Mouse (Mus musculus) fibroblast of lung, adult 2 months (primary cell): ENCODE measurements around the gene Capzb.

Experiments
- DNase-seq: peaks from one replicate; pipeline ENCODE4 v3.0.0-alpha.2; 2011; ENCODE audit warnings: low read depth

Gene Capzb

GRCm38 (mm10) chr4:139209130-139209840, 16.6 kb downstream of the Capzb start:
- DNase-seq = no peak

GRCm38 (mm10) chr4:139211975-139212831, 19.5 kb downstream of the Capzb start:
- DNase-seq = no peak

GRCm38 (mm10) chr4:139213086-139213485, 20.4 kb downstream of the Capzb start:
- no peak for DNase-seq

DNA sequence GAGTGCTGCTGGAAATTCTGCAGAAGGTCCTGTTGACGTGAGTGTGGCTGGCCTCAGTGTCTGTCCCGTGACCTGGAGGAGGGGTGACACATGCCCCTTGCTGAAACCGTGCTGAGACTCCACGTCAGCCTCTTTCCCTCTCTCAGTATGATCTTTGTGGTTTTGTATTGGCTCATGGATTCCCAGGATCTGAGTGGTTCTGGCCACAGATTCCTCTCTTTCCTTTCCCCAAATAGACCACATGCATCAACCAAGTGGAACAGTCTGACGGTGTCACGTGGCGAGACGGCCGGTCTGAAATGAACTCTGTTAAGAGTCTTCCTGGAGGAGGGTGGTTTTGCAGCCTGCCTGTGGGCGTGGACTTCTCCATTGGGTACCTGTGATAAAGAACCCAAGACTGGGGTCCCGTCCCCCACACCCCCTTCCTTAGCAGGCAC, 21.3 kb downstream of the Capzb start:
- peak; percentile 99 for DNase-seq

GRCm38 (mm10) chr4:139216566-139216965, 23.9 kb downstream of the Capzb start:
- peak; percentile 96 for DNase-seq

DNA sequence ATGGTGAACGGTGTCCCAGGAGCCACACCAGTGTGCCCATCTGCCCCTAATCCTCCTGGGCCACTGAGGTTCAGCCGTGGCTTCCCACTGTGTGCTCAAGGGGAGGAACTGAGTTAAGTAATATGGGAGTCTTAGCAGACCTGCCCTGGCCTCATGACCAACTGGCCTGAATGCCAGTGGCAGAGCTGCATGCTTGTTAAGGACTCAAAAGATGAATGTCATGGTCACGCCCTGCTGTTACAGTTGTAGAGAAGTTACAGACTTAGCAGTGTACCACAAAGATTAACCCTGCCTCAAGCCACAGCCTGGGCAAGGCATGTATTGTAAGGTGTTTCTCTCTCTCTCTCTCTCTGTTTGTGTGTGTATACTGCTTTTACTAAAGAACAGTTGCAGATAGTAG, 25.8 kb downstream of the Capzb start:
- no peak for DNase-seq

DNA sequence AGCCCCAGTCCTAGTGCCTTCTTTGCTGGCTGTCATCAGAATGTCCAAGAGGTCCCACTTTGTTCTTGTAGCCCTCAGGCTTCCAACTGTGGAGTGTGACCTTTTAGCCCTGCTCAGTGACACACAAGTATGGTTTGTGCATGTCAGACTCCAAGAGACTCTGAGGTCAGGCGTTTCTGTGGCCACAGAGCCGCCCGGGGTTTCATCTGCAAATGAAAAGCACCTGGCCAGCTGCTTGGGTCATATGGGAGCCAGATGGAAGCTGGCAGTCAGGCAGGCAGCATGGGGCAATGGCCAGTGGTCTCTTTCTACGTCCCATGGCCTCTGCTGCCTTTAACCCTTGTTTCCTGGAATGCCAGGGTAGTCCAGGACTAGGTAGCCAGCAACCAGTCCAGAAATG, 27.0 kb downstream of the Capzb start:
- DNase-seq = no peak

GRCm38 (mm10) chr4:139220978-139221377, 28.3 kb downstream of the Capzb start:
- no peak for DNase-seq

- no peak for DNase-seq
Observed at GRCm38 (mm10) chr4:139221837-139222236, 29.1 kb downstream of the Capzb start.

GRCm38 (mm10) chr4:139225115-139225514, 32.4 kb downstream of the Capzb start:
- DNase-seq = no peak

- no peak for DNase-seq
Observed at GRCm38 (mm10) chr4:139225944-139226343, 33.2 kb downstream of the Capzb start.

DNA sequence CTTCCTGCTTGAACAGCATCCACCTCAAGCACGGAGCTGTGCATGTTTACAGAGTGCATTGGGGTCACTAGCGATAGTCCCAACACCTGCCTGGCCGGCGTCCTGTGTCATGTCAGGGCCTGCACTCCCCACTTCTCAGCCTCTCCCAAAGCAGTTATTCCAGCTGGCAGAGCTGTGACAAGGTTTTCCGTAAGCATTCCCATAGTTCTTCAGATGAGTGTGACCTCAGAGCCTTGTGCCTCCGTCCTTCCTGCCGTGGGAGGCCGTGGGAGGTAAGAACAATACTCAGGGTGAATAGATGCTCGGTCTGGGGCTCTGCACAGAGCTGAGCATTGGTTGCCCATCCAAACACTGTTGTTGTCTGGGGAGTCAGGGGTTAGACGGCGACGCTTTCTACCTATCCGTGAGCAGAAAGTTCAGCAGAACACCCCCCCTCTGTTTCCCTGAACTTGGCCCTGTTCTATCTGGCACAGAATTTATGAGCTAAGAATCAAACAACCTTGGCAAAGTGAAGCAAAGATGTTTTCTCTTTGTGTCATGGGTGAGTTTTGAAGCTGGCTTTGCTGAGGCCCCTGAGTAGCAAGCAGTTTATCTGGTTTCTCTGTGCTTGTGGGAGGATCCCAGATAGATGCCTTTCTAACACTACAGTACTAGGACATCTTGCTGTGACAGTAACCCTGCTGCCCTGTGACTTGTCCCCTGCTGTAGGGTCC, 34.0 kb downstream of the Capzb start:
- DNase-seq = peak; percentile 84

- no peak for DNase-seq
Observed at GRCm38 (mm10) chr4:139227923-139228322, 35.2 kb downstream of the Capzb start.

DNA sequence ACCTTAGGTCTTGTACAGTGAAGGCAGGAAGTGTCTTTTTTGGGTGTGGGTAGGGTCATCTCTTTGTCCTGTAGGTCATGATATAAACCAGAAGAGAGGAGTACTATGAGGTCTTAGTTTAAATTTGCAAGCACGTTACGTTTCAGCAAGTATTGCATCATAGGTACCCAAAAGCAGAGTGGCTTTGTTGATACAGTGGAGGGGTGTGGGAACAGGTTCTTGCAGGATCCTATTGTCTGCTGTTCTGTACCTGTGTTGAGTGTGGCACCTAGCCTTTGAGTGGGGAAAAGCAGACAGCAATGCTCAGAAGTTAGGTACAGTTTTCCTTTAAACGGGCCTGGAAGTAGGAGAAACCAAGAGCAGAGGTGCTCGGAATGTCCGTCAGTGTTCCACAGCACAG, 36.6 kb downstream of the Capzb start:
- DNase-seq = no peak

DNA sequence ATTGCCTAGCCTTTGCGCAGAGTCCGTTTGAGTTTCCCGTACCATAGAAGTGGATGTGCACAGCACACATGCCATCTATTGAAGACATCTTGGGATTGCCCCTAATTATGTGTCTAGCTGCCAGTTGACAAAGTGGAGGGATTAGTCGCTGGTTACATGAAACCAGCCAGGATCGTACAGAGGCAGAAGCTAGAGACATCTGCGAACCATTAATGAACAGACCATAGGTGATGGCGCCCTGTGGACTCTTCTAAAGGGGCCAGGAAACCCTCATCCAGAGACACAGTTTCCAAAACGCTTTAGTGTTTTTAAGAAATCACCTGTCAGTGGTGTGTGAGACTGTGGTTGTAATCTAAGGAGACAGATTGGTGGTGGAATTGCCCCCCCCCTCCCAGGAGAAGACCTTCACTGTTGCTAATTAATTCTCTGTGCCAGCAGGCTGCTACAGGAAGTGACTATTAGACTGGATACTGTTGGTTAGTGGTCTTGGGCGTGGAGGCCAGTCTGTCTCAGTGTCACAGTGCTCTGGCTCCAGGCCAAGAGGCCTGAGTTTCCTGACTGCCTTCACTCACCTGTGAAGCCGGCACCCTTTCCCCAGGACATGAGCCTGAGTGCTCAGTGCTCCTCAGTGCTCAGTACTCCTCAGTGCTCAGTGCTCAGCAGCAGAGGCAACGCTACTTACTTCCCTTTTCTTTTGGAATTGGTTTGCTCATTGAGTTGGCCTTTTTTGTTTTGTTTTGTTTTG, 37.8 kb downstream of the Capzb start:
- DNase-seq = no peak

DNA sequence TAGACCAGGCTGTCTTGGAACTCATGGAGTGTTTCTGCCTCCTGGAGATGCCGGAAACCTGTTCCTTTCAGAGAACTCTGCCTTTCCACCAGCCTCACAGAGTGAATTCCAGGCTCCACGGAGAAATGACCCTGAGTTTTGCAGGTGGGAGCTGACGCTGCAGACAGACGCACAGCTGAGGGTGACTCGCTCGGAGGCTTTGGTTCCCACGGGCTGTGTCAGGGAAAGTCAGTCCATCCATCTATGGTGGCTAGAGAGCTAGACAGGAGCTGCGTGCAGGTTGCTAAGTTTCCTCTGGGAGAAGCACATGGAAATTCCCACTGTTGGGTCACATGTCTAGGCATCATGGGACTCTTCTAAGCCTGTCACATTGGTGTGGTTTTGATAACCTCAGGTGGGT, 38.5 kb downstream of the Capzb start:
- DNase-seq = peak; percentile 82

DNA sequence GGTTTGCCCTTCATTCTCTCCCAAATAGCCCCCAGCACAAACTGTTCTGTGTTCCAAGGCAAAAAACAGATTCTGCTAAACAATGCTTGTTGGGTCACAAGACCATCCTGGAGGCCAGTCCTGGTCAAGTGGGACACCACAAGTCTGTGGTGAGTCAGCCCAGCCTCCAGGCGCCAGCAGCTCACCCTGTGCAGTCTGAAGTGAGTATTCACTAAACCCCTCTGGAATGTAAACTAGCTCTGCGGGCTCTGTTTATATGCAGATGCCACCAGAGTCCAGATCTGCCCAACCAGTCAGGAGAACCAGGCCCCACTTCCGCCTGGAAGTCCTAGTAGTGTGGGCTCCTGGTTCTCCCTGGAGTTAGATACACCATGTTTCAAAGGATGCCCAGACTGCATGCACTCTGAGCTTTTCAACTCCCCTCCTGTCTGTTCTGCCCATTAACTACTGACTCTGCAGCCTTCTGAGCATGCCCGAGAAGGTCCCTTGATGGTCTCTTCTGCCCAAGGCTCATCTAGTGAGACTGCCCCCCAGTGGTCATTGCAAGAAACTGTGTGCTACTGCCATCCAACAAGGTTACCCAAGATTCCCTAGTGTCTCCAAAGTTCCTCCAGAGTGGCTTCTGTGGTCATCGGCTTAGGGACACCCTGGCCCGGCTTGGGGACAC, 39.9 kb downstream of the Capzb start:
- peak; percentile 94 for DNase-seq

GRCm38 (mm10) chr4:139233146-139233495, 40.4 kb downstream of the Capzb start:
- no peak for DNase-seq

- no peak for DNase-seq
Observed at GRCm38 (mm10) chr4:139233755-139234254, 41.1 kb downstream of the Capzb start.

GRCm38 (mm10) chr4:139234261-139234660, 41.6 kb downstream of the Capzb start:
- DNase-seq = no peak

GRCm38 (mm10) chr4:139235556-139235955, 42.9 kb downstream of the Capzb start:
- DNase-seq = no peak
